Mouse (Mus musculus): ENCODE data around the gene Cep104. TPM values are rescaled to one million over a fixed set of nuclear protein-coding genes. Genes with fewer than 3 reads are reported as not detected.

Cep104 gene
- polyA plus RNA-seq, 1 experiment: 9.3 TPM

DNA sequence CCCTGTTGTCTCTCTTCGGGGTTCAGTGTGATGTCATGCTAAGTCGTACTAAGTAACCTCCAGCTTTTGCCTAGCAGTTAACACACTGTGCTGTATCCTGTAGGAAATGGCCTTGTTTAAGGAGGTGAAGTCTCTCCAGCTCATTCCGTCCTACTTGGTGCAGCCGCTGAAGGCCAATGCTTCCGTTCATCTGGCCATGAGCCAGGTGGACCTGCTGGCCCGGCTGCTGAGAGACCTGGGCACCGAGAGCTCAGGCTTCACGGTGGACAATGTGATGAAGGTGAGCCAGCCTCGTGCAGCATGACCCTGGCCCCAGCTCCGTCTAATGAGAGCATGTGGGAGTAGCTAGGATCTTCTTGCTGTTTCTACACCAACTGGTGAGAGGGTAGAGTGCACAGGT, 17.7 kb downstream of the Cep104 start:
- H3K4me3 ChIP-seq (ENCODE audit: low read depth, low read length): no peak overlapping the region
- no peaks in the 10 kb centered on the region for H3K27me3 ChIP-seq (ENCODE audit: control insufficient read depth, insufficient read depth, low read length)
- no peaks in the 10 kb centered on the region for H3K4me1 ChIP-seq (ENCODE audit: control insufficient read depth, insufficient read depth, insufficient read length, low read length)
- peaks cover 78% of the 10 kb centered on the region for H3K36me3 ChIP-seq (ENCODE audit: control insufficient read depth, insufficient read depth, low read length)
- no peak overlapping the region for H3K27ac ChIP-seq (ENCODE audit: insufficient read depth, low read depth, low read length)
- TF ChIP-seq POLR2A (IDR thresholded peaks at IDR 0.05; ENCODE audit: low read depth, low read length) (no peak), CTCF (IDR thresholded peaks at IDR 0.05; ENCODE audit: extremely low read depth, insufficient read length, insufficient replicate concordance, low read depth, low read length) (no peak)
- WGBS: 87% methylated on average over 10 of the region's 10 CpGs

DNA sequence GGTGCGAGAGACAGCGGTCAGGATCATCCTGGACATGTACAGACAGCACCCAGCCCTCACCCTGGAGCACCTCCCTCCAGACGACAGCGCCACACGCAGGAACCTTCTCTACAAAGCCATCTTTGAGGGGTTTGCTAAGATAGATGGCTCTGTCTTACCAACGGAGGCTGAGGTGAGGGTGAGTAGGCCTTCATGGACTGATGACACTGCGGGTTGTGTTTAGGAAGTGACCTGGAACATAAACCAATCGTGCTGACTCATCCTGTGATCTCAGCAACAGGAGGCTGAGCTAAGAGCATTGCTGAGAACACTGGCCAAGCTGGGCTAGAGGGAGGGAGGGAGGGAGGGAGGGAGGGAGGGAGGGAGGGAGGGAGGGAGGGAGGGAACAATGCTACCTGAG, 18.5 kb downstream of the Cep104 start:
- WGBS: 91% methylated on average over 8 of the region's 8 CpGs
- Histone ChIP-seq H3K27ac (ENCODE audit: insufficient read depth, low read depth, low read length) (no peak overlapping the region), H3K4me1 (ENCODE audit: control insufficient read depth, insufficient read depth, insufficient read length, low read length) (no peaks in the 10 kb centered on the region), H3K4me3 (ENCODE audit: low read depth, low read length) (no peak overlapping the region), H3K27me3 (ENCODE audit: control insufficient read depth, insufficient read depth, low read length) (no peaks in the 10 kb centered on the region), H3K36me3 (ENCODE audit: control insufficient read depth, insufficient read depth, low read length) (peaks cover 74% of the 10 kb centered on the region)
- TF ChIP-seq CTCF (IDR thresholded peaks at IDR 0.05; ENCODE audit: extremely low read depth, insufficient read length, insufficient replicate concordance, low read depth, low read length): no peak
- no peak for TF ChIP-seq POLR2A (IDR thresholded peaks at IDR 0.05; ENCODE audit: low read depth, low read length)

DNA sequence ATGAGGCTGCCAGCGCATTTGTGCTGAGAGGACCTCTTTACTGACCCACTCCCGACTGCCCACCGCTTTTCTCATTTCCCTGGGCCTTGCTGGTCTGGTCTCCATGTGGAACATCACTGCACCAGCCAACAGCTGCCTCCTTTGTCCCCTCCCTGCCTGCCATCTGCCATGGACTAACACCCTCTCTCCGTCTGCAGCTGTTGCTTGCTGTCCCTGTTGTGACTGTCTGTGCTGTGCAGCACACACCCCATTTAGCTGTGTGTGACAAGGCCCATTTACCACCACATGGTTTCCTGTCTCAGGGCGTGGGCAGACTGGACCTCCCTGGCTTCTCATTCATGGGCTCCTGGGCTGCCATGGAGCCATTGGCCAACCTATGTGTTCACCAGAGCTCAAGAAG, 30.5 kb downstream of the Cep104 start:
- no peaks in the 10 kb centered on the region for H3K27me3 ChIP-seq (ENCODE audit: control insufficient read depth, insufficient read depth, low read length)
- H3K4me1 ChIP-seq (ENCODE audit: control insufficient read depth, insufficient read depth, insufficient read length, low read length): no peaks in the 10 kb centered on the region
- H3K4me3 ChIP-seq (ENCODE audit: low read depth, low read length): no peak overlapping the region
- no peak overlapping the region for H3K27ac ChIP-seq (ENCODE audit: insufficient read depth, low read depth, low read length)
- WGBS: 90% methylated on average over 5 of the region's 5 CpGs
- no peak for TF ChIP-seq POLR2A (IDR thresholded peaks at IDR 0.05; ENCODE audit: low read depth, low read length)
- no peak for TF ChIP-seq CTCF (IDR thresholded peaks at IDR 0.05; ENCODE audit: extremely low read depth, insufficient read length, insufficient replicate concordance, low read depth, low read length)
- peaks cover 10% of the 10 kb centered on the region; the same call in 1 of the 2 replicates for H3K36me3 ChIP-seq (ENCODE audit: control insufficient read depth, insufficient read depth, low read length)

DNA sequence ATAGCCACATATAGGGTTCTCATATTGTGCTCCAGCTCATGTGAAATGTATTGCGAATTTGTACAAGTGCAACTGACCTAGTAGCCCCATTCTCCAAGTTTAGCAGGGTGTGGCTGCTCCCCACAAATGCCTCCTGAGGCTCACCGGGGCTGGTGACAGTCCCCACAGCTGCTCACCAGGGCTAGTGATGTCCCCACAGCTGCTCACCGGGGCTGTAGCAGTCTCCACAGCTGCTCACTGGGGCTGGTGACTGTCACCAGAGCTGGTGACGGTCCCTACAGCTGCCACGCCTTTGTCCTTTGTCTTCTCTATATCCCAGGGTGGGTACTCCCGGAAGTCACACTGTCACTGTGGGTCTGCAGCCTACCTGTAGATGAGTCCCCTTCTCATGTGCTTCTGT, 31.3 kb downstream of the Cep104 start:
- Histone ChIP-seq H3K36me3 (ENCODE audit: control insufficient read depth, insufficient read depth, low read length) (peaks cover 10% of the 10 kb centered on the region; the same call in 1 of the 2 replicates), H3K4me3 (ENCODE audit: low read depth, low read length) (no peak overlapping the region), H3K27me3 (ENCODE audit: control insufficient read depth, insufficient read depth, low read length) (no peaks in the 10 kb centered on the region), H3K27ac (ENCODE audit: insufficient read depth, low read depth, low read length) (no peak overlapping the region), H3K4me1 (ENCODE audit: control insufficient read depth, insufficient read depth, insufficient read length, low read length) (no peaks in the 10 kb centered on the region)
- no peak for TF ChIP-seq POLR2A (IDR thresholded peaks at IDR 0.05; ENCODE audit: low read depth, low read length)
- TF ChIP-seq CTCF (IDR thresholded peaks at IDR 0.05; ENCODE audit: extremely low read depth, insufficient read length, insufficient replicate concordance, low read depth, low read length): no peak
- WGBS: 91% methylated on average over 6 of the region's 6 CpGs

DNA sequence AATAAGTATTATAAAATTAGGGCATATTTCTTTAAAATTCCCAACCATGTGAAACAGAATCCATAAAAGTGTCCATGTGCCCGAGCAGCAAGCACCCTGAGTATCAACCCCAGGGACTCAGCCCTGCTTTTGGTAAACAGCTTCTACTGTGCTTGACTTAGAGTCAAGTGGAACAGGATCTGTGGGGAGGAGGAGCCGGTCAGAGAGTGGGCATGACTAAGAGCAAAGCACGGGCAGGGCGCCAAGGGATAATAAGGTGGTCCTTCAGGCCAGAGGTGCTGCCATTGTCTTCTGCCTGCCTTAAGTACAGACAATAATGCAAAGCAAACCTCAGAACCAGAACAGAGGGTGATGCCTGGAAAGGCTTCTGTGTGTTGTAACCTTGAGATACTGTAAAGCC, 32.8 kb downstream of the Cep104 start:
- TF ChIP-seq POLR2A (IDR thresholded peaks at IDR 0.05; ENCODE audit: low read depth, low read length) (no peak), CTCF (IDR thresholded peaks at IDR 0.05; ENCODE audit: extremely low read depth, insufficient read length, insufficient replicate concordance, low read depth, low read length) (no peak)
- Histone ChIP-seq H3K4me1 (ENCODE audit: control insufficient read depth, insufficient read depth, insufficient read length, low read length) (peaks cover 2% of the 10 kb centered on the region; the same call in 1 of the 2 replicates), H3K4me3 (ENCODE audit: low read depth, low read length) (no peak overlapping the region), H3K27me3 (ENCODE audit: control insufficient read depth, insufficient read depth, low read length) (no peaks in the 10 kb centered on the region), H3K27ac (ENCODE audit: insufficient read depth, low read depth, low read length) (no peak overlapping the region), H3K36me3 (ENCODE audit: control insufficient read depth, insufficient read depth, low read length) (peaks cover 6% of the 10 kb centered on the region; the same call in 1 of the 2 replicates)
- 71% methylated on average over 4 of the region's 4 CpGs for WGBS

DNA sequence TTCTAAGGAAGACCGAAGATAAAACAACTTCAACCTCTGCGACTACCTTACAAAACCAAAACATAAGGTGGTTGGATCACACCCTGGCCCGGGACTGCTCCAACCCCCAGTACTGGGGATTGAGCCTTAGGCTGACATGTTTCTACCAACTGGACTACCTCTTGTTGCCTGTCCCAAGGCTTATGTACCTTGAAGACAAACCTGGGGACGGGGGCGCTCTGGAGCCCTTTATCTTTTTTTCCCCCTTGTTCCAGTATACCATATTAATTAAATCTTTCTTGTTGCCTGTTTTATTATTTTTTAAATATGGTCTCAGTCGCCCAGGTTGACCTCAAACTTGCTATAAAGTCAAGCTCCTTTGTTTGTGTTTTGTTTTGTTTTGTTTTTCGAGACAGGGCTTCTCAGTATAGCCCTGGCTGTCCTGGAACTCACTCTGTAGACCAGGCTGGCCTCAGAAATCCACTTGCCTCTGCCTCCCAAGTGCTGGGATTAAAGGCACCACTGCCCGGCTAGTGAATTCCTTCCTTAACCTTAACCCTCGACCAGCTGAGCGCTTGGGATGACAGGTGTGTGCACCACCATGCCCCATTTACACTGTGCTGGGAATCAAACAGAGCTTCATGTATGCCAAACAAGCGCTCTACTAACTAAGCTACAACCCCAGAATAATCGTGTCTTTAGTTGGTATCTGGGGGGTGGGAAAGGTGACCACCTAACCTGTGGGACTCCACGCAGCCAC, 36.1 kb downstream of the Cep104 start:
- TF ChIP-seq CTCF (IDR thresholded peaks at IDR 0.05; ENCODE audit: extremely low read depth, insufficient read length, insufficient replicate concordance, low read depth, low read length) (no peak), POLR2A (IDR thresholded peaks at IDR 0.05; ENCODE audit: low read depth, low read length) (no peak)
- Histone ChIP-seq H3K4me3 (ENCODE audit: low read depth, low read length) (peak overlapping the region; percentile 95), H3K4me1 (ENCODE audit: control insufficient read depth, insufficient read depth, insufficient read length, low read length) (peaks cover 13% of the 10 kb centered on the region), H3K36me3 (ENCODE audit: control insufficient read depth, insufficient read depth, low read length) (peaks cover 17% of the 10 kb centered on the region), H3K27me3 (ENCODE audit: control insufficient read depth, insufficient read depth, low read length) (no peaks in the 10 kb centered on the region), H3K27ac (ENCODE audit: insufficient read depth, low read depth, low read length) (no peak overlapping the region)
- WGBS: 26% methylated on average over 13 of the region's 13 CpGs

DNA sequence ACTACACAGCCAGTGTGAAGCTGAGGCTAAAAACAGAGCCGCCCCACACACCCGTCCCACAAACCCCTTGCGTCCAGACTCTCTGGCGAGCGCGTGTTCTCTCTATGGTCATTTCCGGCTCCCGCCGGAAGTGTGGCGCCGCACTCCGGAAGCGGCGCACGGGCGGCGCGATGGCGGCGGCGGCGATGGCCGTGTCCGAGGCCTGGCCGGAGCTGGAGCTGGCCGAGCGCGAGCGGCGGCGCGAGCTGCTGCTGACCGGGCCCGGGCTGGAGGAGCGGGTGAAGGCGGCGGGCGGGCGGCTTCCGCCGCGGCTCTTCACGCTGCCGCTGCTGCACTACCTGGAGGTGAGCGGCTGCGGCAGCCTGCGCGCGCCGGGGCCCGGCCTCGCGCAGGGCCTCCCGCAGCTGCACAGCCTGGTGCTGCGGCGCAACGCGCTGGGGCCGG, 36.7 kb downstream of the Cep104 start, which contains the start of gene Lrrc47:
Gene Lrrc47 (plus strand): TSS at position 86 of the 444 bp plus-strand sequence.
- Histone ChIP-seq H3K27ac (ENCODE audit: insufficient read depth, low read depth, low read length) (no peak within 1 kb of the TSS), H3K4me1 (ENCODE audit: control insufficient read depth, insufficient read depth, insufficient read length, low read length) (peaks cover 13% of the 10 kb centered on the region), H3K36me3 (ENCODE audit: control insufficient read depth, insufficient read depth, low read length) (peaks cover 20% of the 10 kb centered on the region), H3K4me3 (ENCODE audit: low read depth, low read length) (peak within 1 kb of the TSS; percentile 95), H3K27me3 (ENCODE audit: control insufficient read depth, insufficient read depth, low read length) (no peaks in the 10 kb centered on the region)
- TF ChIP-seq POLR2A (IDR thresholded peaks at IDR 0.05; ENCODE audit: low read depth, low read length) (peak; percentile 49; the same call in 1 of the 2 replicates), CTCF (IDR thresholded peaks at IDR 0.05; ENCODE audit: extremely low read depth, insufficient read length, insufficient replicate concordance, low read depth, low read length) (no peak)
- WGBS: under 1% methylated on average over 58 of the region's 59 CpGs
